Mouse (Mus musculus) heart, adult 2 months (tissue): ENCODE measurements around the gene Clec16a. TPM values are rescaled to one million over a fixed set of nuclear protein-coding genes. Genes with fewer than 3 reads are reported as not detected.

Experiments
- DNase-seq, 2 experiments: peaks; one replicate each; pipeline ENCODE4 v3.0.0; 2021
- H3K27ac ChIP-seq: fragments of 200-600 bp; 2 replicates; pipeline ENCODE4 v1.8.1; 2022
- H3K27me3 ChIP-seq: fragments of 200-500 bp; 2 replicates; pipeline ENCODE4 v1.6.1; 2012; ENCODE audit warnings: mild to moderate bottlenecking, low read length, inconsistent platforms, mixed read lengths; ENCODE audit not compliant: control insufficient read depth, insufficient read depth
- H3K36me3 ChIP-seq: fragments of 200-500 bp; 2 replicates; pipeline ENCODE4 v1.6.1; 2012; ENCODE audit warnings: low read length, inconsistent platforms; ENCODE audit not compliant: control insufficient read depth, insufficient read depth
- H3K4me1 ChIP-seq: fragments of 200-500 bp; 2 replicates; pipeline ENCODE4 v1.6.1; 2011; ENCODE audit warnings: low read length; ENCODE audit not compliant: control insufficient read depth, insufficient read depth
- H3K4me3 ChIP-seq: fragments of 200-600 bp; 2 replicates; pipeline ENCODE4 v1.8.1; 2022
- H3K79me2 ChIP-seq: fragments of 200-500 bp; replicated peaks from 2 replicates; pipeline ENCODE4 v1.6.1; 2012; ENCODE audit warnings: mild to moderate bottlenecking, inconsistent platforms, low read length, moderate library complexity, mixed read lengths; ENCODE audit not compliant: control insufficient read depth, insufficient read depth
- H3K9ac ChIP-seq: fragments of 200-500 bp; 2 replicates; pipeline ENCODE4 v1.6.1; 2012; ENCODE audit warnings: low read depth, mild to moderate bottlenecking, control low read depth, inconsistent platforms, low read length, mixed read lengths
- CTCF ChIP-seq: fragments of 200-600 bp; IDR thresholded peaks from 2 replicates; pipeline ENCODE4 v1.8.1; 2022; ENCODE audit warnings: antibody characterized with exemption, mild to moderate bottlenecking, moderate library complexity
- EP300 ChIP-seq: fragments of 200-500 bp; IDR thresholded peaks from 2 replicates; pipeline ENCODE4 v1.6.1; 2011; ENCODE audit warnings: low read depth, low read length, control low read depth; ENCODE audit not compliant: insufficient read depth
- POLR2A ChIP-seq: fragments of 200-500 bp; IDR thresholded peaks from 2 replicates; pipeline ENCODE4 v1.6.1; 2011; ENCODE audit warnings: mild to moderate bottlenecking, low read depth, low read length, control low read depth; ENCODE audit not compliant: insufficient read depth
- WGBS: fragments of 180-500 bp; shearing (Covaris S2); methylation state at CpG from one replicate; pipeline ENCODE4 v1.1.7; 2018; 5-methylcytosine and 5-hydroxymethylcytosine counted together
- intact Hi-C: fragments of 180-260 bp; cut with DNase I; formaldehyde crosslinking; loops from one replicate; pipeline ENCODE4 v1.15.1; 2025
- polyA plus RNA-seq: library from polyadenylated mRNA; depleted of rRNA; stranded (reverse); fragments of >200 nt; gene quantifications from 2 replicates; pipeline ENCODE4 v1.2.3, GENCODE M21; 2012
- total RNA-seq, 2 experiments: library from RNA; stranded (reverse); gene quantifications; 2 replicates each; pipeline ENCODE4 v1.2.3; 2021

Clec16a gene
- total and polyA plus RNA-seq, 3 experiments = 27.6 to 57.5 (median 55.4) TPM

DNA sequence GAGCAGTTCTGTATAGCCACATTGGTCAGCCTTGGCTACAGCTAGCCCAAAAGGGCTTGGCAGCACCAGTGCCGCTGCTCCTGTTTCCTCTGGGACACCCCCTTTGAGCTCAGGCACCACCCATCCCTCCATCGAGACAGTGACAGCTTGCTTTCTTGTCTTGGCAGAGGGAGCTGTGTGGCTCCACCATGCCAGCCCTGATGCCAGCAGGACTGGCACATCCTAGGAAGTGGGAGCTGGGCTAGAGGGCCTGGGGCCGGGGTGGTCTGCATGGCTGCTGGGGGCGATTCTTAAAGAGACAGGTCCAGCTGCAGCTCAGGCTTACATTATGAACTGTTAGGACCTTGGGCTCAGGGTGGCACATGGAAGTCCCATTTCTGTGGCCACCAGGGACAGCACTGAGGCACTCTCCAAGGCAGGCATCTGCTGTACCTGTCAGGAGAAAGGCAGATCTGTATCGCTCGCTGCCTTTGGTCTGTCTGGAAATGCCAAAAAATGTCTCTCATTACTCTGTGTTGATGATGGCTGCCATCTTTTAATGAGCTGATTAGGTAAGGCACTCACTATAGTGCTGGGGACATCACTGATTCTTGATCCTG, 18.0 kb upstream of the Clec16a start:
- DNase-seq = no peak
- H3K79me2 ChIP-seq = no peaks in the 10 kb centered on the region
- TF ChIP-seq CTCF (no peak), POLR2A (no peak), EP300 (no peak)
- H3K4me3 ChIP-seq = no peak overlapping the region
- H3K9ac ChIP-seq = no peak overlapping the region
- H3K27ac ChIP-seq = no peak overlapping the region
- H3K4me1 ChIP-seq = no peaks in the 10 kb centered on the region
- no peaks in the 10 kb centered on the region for H3K27me3 ChIP-seq
- 68% methylated on average over 6 of the region's 6 CpGs for WGBS
- intact Hi-C loops = loop anchor here (10.0 kb wide), 1 partner anchor 442 kb away; no protein-coding TSS in a partner anchor
- no peaks in the 10 kb centered on the region for H3K36me3 ChIP-seq

- TF ChIP-seq POLR2A = no peak
- no peak for TF ChIP-seq CTCF
- no peak for TF ChIP-seq EP300
- Histone ChIP-seq H3K27me3 (no peaks in the 10 kb centered on the region), H3K4me1 (no peaks in the 10 kb centered on the region), H3K9ac (no peak overlapping the region), H3K36me3 (no peaks in the 10 kb centered on the region), H3K27ac (no peak overlapping the region), H3K79me2 (no peaks in the 10 kb centered on the region), H3K4me3 (no peak overlapping the region)
- no peak for DNase-seq
- 77% methylated on average over 3 of the region's 3 CpGs for WGBS
- intact Hi-C loops = loop anchor here (10.0 kb wide), 1 partner anchor 444 kb away; no protein-coding TSS in a partner anchor
Measured at GRCm38 (mm10) chr16:10528382-10528781, 16.8 kb upstream of the Clec16a start.

DNA sequence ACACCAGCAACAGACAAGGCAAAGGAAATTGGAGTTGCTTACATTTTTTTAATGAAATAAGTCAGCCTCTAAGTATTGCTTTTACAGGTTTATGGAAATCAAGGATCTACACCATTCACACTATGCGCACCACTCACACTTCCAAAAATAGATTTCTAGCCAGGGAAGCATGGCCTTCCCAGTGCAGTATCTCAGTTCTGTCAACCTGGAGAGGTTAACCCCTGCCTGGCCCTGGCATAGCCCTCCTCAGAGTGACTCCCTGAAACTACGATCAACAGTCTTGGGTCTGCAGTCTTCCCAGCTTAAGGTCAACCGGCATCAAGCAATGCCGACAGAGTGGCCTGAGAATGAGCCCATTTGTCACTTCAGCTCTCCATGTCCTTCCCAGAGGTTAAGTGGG, 15.0 kb upstream of the Clec16a start:
- DNase-seq = no peak
- H3K4me3 ChIP-seq = no peak overlapping the region
- H3K9ac ChIP-seq = no peak overlapping the region
- intact Hi-C loops = no loop called here
- H3K27ac ChIP-seq = no peak overlapping the region
- H3K4me1 ChIP-seq = no peaks in the 10 kb centered on the region
- TF ChIP-seq CTCF (no peak), POLR2A (no peak), EP300 (no peak)
- no peaks in the 10 kb centered on the region for H3K36me3 ChIP-seq
- 0 out of 2 replicates have a peak, but pooled peaks cover 1% of the 10 kb centered on the region for H3K79me2 ChIP-seq
- 80% methylated on average over 4 of the region's 4 CpGs for WGBS
- no peaks in the 10 kb centered on the region for H3K27me3 ChIP-seq

DNA sequence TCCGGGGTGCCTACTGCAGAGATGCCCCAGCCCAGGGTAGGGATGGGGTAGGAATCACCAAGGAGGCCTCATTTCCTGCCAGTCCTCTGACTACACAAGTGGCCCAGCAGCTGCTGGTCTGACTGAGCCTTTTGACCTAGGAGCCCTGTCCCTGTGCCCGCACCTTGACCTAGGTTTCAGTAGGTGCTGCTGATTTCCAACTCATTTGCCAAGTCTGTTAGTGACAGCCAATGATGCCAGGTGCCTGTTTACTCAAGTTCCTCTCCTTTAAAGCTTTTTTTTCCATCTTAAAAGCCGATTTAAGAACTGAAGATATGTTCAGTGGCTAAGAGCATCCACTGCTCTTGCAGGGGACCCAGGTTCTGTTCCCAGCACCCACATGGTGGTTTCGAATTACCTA, 11.4 kb upstream of the Clec16a start:
- H3K4me1 ChIP-seq = peaks cover 3% of the 10 kb centered on the region; the same call in 1 of the 2 replicates
- no peak overlapping the region for H3K4me3 ChIP-seq
- no peak overlapping the region for H3K27ac ChIP-seq
- TF ChIP-seq EP300 (no peak), CTCF (no peak), POLR2A (no peak)
- no peak overlapping the region for H3K9ac ChIP-seq
- WGBS = 90% methylated on average over 4 of the region's 4 CpGs
- H3K79me2 ChIP-seq = peaks cover 4% of the 10 kb centered on the region; the same call in 1 of the 2 replicates
- no peaks in the 10 kb centered on the region for H3K36me3 ChIP-seq
- no peak for DNase-seq
- intact Hi-C loops = no loop called here
- no peaks in the 10 kb centered on the region for H3K27me3 ChIP-seq

DNA sequence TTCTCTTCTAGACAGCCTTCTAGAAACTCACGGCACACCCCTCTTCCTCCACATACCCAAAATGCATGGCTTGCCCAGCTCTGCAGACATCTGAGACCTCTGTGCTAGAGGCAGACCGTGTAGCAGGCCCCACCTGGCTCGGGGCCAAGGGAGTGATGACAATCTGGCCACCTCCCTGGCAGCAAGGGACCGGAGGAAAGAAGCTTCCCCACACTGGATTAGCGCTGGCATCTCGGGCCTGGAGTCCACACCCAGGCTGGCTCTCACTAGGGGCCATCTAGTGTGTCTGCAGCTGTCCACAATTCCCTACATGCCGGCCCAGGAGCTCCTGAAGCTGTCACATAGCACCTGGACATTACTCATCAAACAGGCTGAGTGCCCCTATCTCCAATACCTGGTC, 10.6 kb upstream of the Clec16a start:
- Histone ChIP-seq H3K27ac (no peak overlapping the region), H3K9ac (no peak overlapping the region), H3K27me3 (no peaks in the 10 kb centered on the region), H3K4me3 (no peak overlapping the region), H3K79me2 (peaks cover 4% of the 10 kb centered on the region; the same call in 1 of the 2 replicates), H3K4me1 (peaks cover 3% of the 10 kb centered on the region; the same call in 1 of the 2 replicates), H3K36me3 (no peaks in the 10 kb centered on the region)
- no peak for DNase-seq
- intact Hi-C loops = no loop called here
- TF ChIP-seq CTCF = no peak
- no peak for TF ChIP-seq EP300
- no peak for TF ChIP-seq POLR2A
- 60% methylated on average over 7 of the region's 7 CpGs for WGBS

GRCm38 (mm10) chr16:10536323-10536722, 8.8 kb upstream of the Clec16a start:
- Histone ChIP-seq H3K36me3 (no peaks in the 10 kb centered on the region), H3K27me3 (no peaks in the 10 kb centered on the region), H3K4me1 (peaks cover 10% of the 10 kb centered on the region; the same call in 1 of the 2 replicates), H3K27ac (no peak overlapping the region), H3K4me3 (no peak overlapping the region), H3K79me2 (peaks cover 4% of the 10 kb centered on the region; the same call in 1 of the 2 replicates), H3K9ac (no peak overlapping the region)
- no peak for TF ChIP-seq CTCF
- TF ChIP-seq POLR2A = no peak
- no peak for TF ChIP-seq EP300
- DNase-seq = no peak
- intact Hi-C loops = no loop called here
- WGBS = 56% methylated on average over 5 of the region's 5 CpGs
